Mouse (Mus musculus): Measurements from ENCODE around the gene Mylpf. TPM values are rescaled to one million over a fixed set of nuclear protein-coding genes. Genes with fewer than 3 reads are reported as not detected.

Mylpf gene
- total and polyA plus RNA-seq, 3 experiments = 0.94 to 2.8 TPM; not detected in 1

DNA sequence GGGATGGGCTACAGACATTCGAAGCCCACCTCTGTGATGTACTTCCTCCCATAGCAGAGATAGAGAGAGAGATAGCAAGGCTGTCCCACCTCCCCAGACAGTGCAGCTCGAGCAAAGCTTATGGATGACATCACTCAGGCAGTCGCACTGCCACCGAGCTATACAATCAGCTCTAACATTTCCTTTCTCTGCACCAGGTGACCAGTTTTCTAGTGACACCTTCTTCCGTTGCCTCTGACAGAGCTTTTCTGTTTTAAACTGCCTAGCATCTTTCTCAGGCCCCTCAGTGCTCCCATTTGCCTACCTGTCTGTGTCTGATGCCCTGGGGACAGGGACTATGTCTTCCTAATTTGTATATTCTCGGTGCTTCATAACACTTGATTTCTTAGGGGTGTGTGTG is 11.8 kb downstream of the Mylpf start:
- ATAC-seq (ENCODE audit: extremely low read depth, insufficient number of reproducible peaks, low FRiP score, poor library complexity, severe bottlenecking) (no peak), DNase-seq (ENCODE audit: low spot score) (no peak)
- Histone ChIP-seq H3K4me3 (ENCODE audit: low read depth, low read length) (no peak overlapping the region), H3K36me3 (replicated peaks) (peaks cover 12% of the 10 kb centered on the region), H3K27me3 (ENCODE audit: insufficient read depth, low read length) (no peaks in the 10 kb centered on the region), H3K4me1 (ENCODE audit: insufficient read depth, low read depth, low read length) (peaks cover 58% of the 10 kb centered on the region), H3K9me3 (replicated peaks) (no peaks in the 10 kb centered on the region)
- TF ChIP-seq POLR2AphosphoS5 (IDR thresholded peaks at IDR 0.05; ENCODE audit: insufficient replicate concordance, low read depth, low read length) (no peak), GATA1 (IDR thresholded peaks at IDR 0.05; ENCODE audit: borderline replicate concordance, low read length) (no peak), TAL1 (conservative IDR thresholded peaks at IDR 0.05; ENCODE audit: low read depth, low read length) (no peak), GATA2 (IDR thresholded peaks at IDR 0.05; ENCODE audit: borderline replicate concordance, low read depth, low read length) (no peak), CTCF (IDR thresholded peaks at IDR 0.05; ENCODE audit: low read depth, low read length) (no peak)

DNA sequence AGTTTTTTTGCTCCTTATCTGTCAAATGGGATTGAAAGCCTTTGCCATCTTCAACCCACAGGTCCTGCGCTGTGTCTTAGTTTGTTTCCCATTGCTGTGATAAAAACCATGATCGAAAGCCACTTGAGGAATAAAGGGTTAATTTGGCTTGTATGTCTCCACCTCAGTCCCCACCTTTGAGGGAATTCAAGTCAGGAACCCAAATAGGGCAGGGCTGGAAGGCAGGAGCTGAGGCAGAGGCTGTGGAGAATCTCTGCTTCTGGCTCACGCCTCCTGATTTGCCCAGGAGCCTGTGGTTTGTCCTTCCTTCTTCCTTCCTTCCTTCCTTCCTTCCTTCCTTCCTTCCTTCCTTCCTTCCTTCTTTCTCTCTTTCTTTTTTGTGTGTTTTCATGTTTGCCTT is 14.4 kb downstream of the Mylpf start:
- Histone ChIP-seq H3K27me3 (ENCODE audit: insufficient read depth, low read length) (no peaks in the 10 kb centered on the region), H3K4me1 (ENCODE audit: insufficient read depth, low read depth, low read length) (peaks cover 52% of the 10 kb centered on the region), H3K36me3 (replicated peaks) (no peaks in the 10 kb centered on the region), H3K4me3 (ENCODE audit: low read depth, low read length) (no peak overlapping the region), H3K9me3 (replicated peaks) (no peaks in the 10 kb centered on the region)
- no peak for DNase-seq (ENCODE audit: low spot score)
- no peak for ATAC-seq (ENCODE audit: extremely low read depth, insufficient number of reproducible peaks, low FRiP score, poor library complexity, severe bottlenecking)
- TF ChIP-seq TAL1 (conservative IDR thresholded peaks at IDR 0.05; ENCODE audit: low read depth, low read length) (no peak), POLR2AphosphoS5 (IDR thresholded peaks at IDR 0.05; ENCODE audit: insufficient replicate concordance, low read depth, low read length) (no peak), GATA1 (IDR thresholded peaks at IDR 0.05; ENCODE audit: borderline replicate concordance, low read length) (no peak), CTCF (IDR thresholded peaks at IDR 0.05; ENCODE audit: low read depth, low read length) (no peak), GATA2 (IDR thresholded peaks at IDR 0.05; ENCODE audit: borderline replicate concordance, low read depth, low read length) (no peak)

- Histone ChIP-seq H3K4me1 (ENCODE audit: insufficient read depth, low read depth, low read length) (peaks cover 47% of the 10 kb centered on the region), H3K27me3 (ENCODE audit: insufficient read depth, low read length) (no peaks in the 10 kb centered on the region), H3K36me3 (replicated peaks) (no peaks in the 10 kb centered on the region), H3K9me3 (replicated peaks) (no peaks in the 10 kb centered on the region), H3K4me3 (ENCODE audit: low read depth, low read length) (no peak overlapping the region)
- ATAC-seq (ENCODE audit: extremely low read depth, insufficient number of reproducible peaks, low FRiP score, poor library complexity, severe bottlenecking) = no peak
- no peak for TF ChIP-seq TAL1 (conservative IDR thresholded peaks at IDR 0.05; ENCODE audit: low read depth, low read length)
- no peak for TF ChIP-seq POLR2AphosphoS5 (IDR thresholded peaks at IDR 0.05; ENCODE audit: insufficient replicate concordance, low read depth, low read length)
- no peak for TF ChIP-seq GATA2 (IDR thresholded peaks at IDR 0.05; ENCODE audit: borderline replicate concordance, low read depth, low read length)
- no peak for TF ChIP-seq CTCF (IDR thresholded peaks at IDR 0.05; ENCODE audit: low read depth, low read length)
- no peak for DNase-seq (ENCODE audit: low spot score)
Measured at GRCm38 (mm10) chr7:127223515-127224478, 15.1 kb downstream of the Mylpf start.

- ATAC-seq (ENCODE audit: extremely low read depth, insufficient number of reproducible peaks, low FRiP score, poor library complexity, severe bottlenecking) (no peak), DNase-seq (ENCODE audit: low spot score) (no peak)
- Histone ChIP-seq H3K27me3 (ENCODE audit: insufficient read depth, low read length) (no peaks in the 10 kb centered on the region), H3K4me1 (ENCODE audit: insufficient read depth, low read depth, low read length) (peaks cover 49% of the 10 kb centered on the region), H3K36me3 (replicated peaks) (peaks cover 8% of the 10 kb centered on the region), H3K9me3 (replicated peaks) (no peaks in the 10 kb centered on the region), H3K4me3 (ENCODE audit: low read depth, low read length) (no peak overlapping the region)
- TF ChIP-seq TAL1 (conservative IDR thresholded peaks at IDR 0.05; ENCODE audit: low read depth, low read length) (no peak), GATA1 (IDR thresholded peaks at IDR 0.05; ENCODE audit: borderline replicate concordance, low read length) (no peak), CTCF (IDR thresholded peaks at IDR 0.05; ENCODE audit: low read depth, low read length) (no peak), POLR2AphosphoS5 (IDR thresholded peaks at IDR 0.05; ENCODE audit: insufficient replicate concordance, low read depth, low read length) (no peak), GATA2 (IDR thresholded peaks at IDR 0.05; ENCODE audit: borderline replicate concordance, low read depth, low read length) (no peak)
Measured at GRCm38 (mm10) chr7:127224616-127225015, 15.9 kb downstream of the Mylpf start.

GRCm38 (mm10) chr7:127225147-127225995 is 16.7 kb downstream of the Mylpf start:
- TF ChIP-seq CTCF (IDR thresholded peaks at IDR 0.05; ENCODE audit: low read depth, low read length) = no peak
- peak; percentile 61 for TF ChIP-seq TAL1 (conservative IDR thresholded peaks at IDR 0.05; ENCODE audit: low read depth, low read length)
- DNase-seq (ENCODE audit: low spot score) = no peak
- no peak; the same call in 1 of the 2 replicates for ATAC-seq (ENCODE audit: extremely low read depth, insufficient number of reproducible peaks, low FRiP score, poor library complexity, severe bottlenecking)
- H3K27me3 ChIP-seq (ENCODE audit: insufficient read depth, low read length) = no peaks in the 10 kb centered on the region
- peaks cover 54% of the 10 kb centered on the region for H3K4me1 ChIP-seq (ENCODE audit: insufficient read depth, low read depth, low read length)
- no peaks in the 10 kb centered on the region for H3K9me3 ChIP-seq (replicated peaks)
- no peak overlapping the region; the same call in 1 of the 2 replicates for H3K4me3 ChIP-seq (ENCODE audit: low read depth, low read length)
- peaks cover 16% of the 10 kb centered on the region for H3K36me3 ChIP-seq (replicated peaks)

All from G1E (cell line).